Mouse (Mus musculus): ENCODE data around the gene Olfr807. TPM values are rescaled to one million over a fixed set of nuclear protein-coding genes. Genes with fewer than 3 reads are reported as not detected.

Gene Olfr807
- polyA plus RNA-seq, 1 experiment: not detected

- Histone ChIP-seq H3K4me3 (ENCODE audit: insufficient read depth, low read depth, low read length) (no peak within 1 kb of the TSS), H3K27ac (ENCODE audit: insufficient read depth, low read depth, low read length) (no peak within 1 kb of the TSS), H3K4me1 (ENCODE audit: control insufficient read depth, insufficient read depth, low read length) (no peaks in the 10 kb centered on the region), H3K36me3 (ENCODE audit: control insufficient read depth, insufficient read depth, low read length) (no peaks in the 10 kb centered on the region), H3K27me3 (replicated peaks; ENCODE audit: control insufficient read depth, insufficient read depth, low read length) (no peaks in the 10 kb centered on the region)
- no peak for DNase-seq
- TF ChIP-seq POLR2A (IDR thresholded peaks at IDR 0.05; ENCODE audit: low read depth, low read length): no peak
- TF ChIP-seq CTCF (conservative IDR thresholded peaks at IDR 0.05; ENCODE audit: insufficient read depth, insufficient read length, low read depth, low read length): no peak
- 96% methylated on average over 2 of the region's 2 CpGs for WGBS
Observed at GRCm38 (mm10) chr10:129729275-129729674, 28.3 kb downstream of the Olfr807 start, which contains the start of gene Olfr805. Olfr805 (minus strand) TSS chr10:129729375.

Other genes with a start within 250 kb of the Olfr807 start
- not detected in 2 replicates for gene Olfr791, start 236.0 kb downstream of the Olfr807 start, polyA plus RNA-seq (2012; rRNA removed)
- gene Olfr792, start 218.6 kb downstream of the Olfr807 start, polyA plus RNA-seq (2012; rRNA removed): not detected in 2 replicates
- gene Olfr794, start 190.1 kb downstream of the Olfr807 start, polyA plus RNA-seq (2012; rRNA removed): not detected in 2 replicates
- gene Olfr796, start 145.2 kb downstream of the Olfr807 start, polyA plus RNA-seq (2012; rRNA removed): not detected in 2 replicates
- not detected in 2 replicates for gene Olfr798, start 129.9 kb downstream of the Olfr807 start, polyA plus RNA-seq (2012; rRNA removed)
- not detected in 2 replicates for gene Olfr799, start 120.3 kb downstream of the Olfr807 start, polyA plus RNA-seq (2012; rRNA removed)
- not detected in 2 replicates for gene Olfr800, start 100.1 kb downstream of the Olfr807 start, polyA plus RNA-seq (2012; rRNA removed)
- not detected in 2 replicates for gene Olfr801, start 83.9 kb downstream of the Olfr807 start, polyA plus RNA-seq (2012; rRNA removed)
- gene Olfr802, start 69.6 kb downstream of the Olfr807 start, polyA plus RNA-seq (2012; rRNA removed): not detected in 2 replicates
- not detected in 2 replicates for gene Olfr803, start 63.5 kb downstream of the Olfr807 start, polyA plus RNA-seq (2012; rRNA removed)
- not detected in 2 replicates for gene Olfr804, start 54.6 kb downstream of the Olfr807 start, polyA plus RNA-seq (2012; rRNA removed)
- not detected in 2 replicates for gene Olfr805, start 28.4 kb downstream of the Olfr807 start, polyA plus RNA-seq (2012; rRNA removed)
- gene Olfr806, start 15.9 kb downstream of the Olfr807 start, polyA plus RNA-seq (2012; rRNA removed): not detected in 2 replicates
- gene Olfr808, start 7.7 kb upstream of the Olfr807 start, polyA plus RNA-seq (2012; rRNA removed): not detected in 2 replicates
- not detected in 2 replicates for gene Olfr809, start 16.8 kb upstream of the Olfr807 start, polyA plus RNA-seq (2012; rRNA removed)
- gene Olfr810, start 37.1 kb upstream of the Olfr807 start, polyA plus RNA-seq (2012; rRNA removed): not detected in 2 replicates
- gene Olfr811, start 46.6 kb upstream of the Olfr807 start, polyA plus RNA-seq (2012; rRNA removed): not detected in 2 replicates
- gene Olfr812, start 88.3 kb upstream of the Olfr807 start, polyA plus RNA-seq (2012; rRNA removed): not detected in 2 replicates
- not detected in 2 replicates for gene Olfr813, start 97.6 kb upstream of the Olfr807 start, polyA plus RNA-seq (2012; rRNA removed)
- gene Olfr814, start 122.1 kb upstream of the Olfr807 start, polyA plus RNA-seq (2012; rRNA removed): not detected in 2 replicates
- not detected in 2 replicates for gene Olfr815, start 148.1 kb upstream of the Olfr807 start, polyA plus RNA-seq (2012; rRNA removed)
- gene Olfr816, start 157.8 kb upstream of the Olfr807 start, polyA plus RNA-seq (2012; rRNA removed): not detected in 2 replicates
- gene Olfr818, start 191.3 kb upstream of the Olfr807 start, polyA plus RNA-seq (2012; rRNA removed): not detected in 2 replicates
- gene Olfr819, start 209.5 kb upstream of the Olfr807 start, polyA plus RNA-seq (2012; rRNA removed): not detected in 2 replicates
- gene Olfr247, start 218.3 kb upstream of the Olfr807 start, polyA plus RNA-seq (2012; rRNA removed): not detected in 2 replicates
- gene Gm10310, start 227.3 kb upstream of the Olfr807 start, polyA plus RNA-seq (2012; rRNA removed): not detected in 2 replicates

Data from kidney, adult 2 months (tissue).